In genomic region chr8:125980826-125981225, GRCm38 (mm10) we compare ENCODE assay signal across 17 mouse cellular contexts. TPM values are rescaled to one million over a fixed set of nuclear protein-coding genes. Genes with fewer than 3 reads are reported as not detected.
DNase-seq lines count a peak whose midpoint lies in the region; ATAC-seq and TF ChIP-seq lines count a peak whose summit lies in the region.
"Had no signal": no experiment of that assay in that cellular context is flagged by ENCODE, and none has a peak within 500 bp of the region (broad histone marks: within the 10 kb centered on the region; RNA-seq: fewer than 3 reads in every experiment).

No protein-coding gene starts in this region.

- WGBS in kidney, postnatal 0 days: 27% methylated on average over 6 of the region's 6 CpGs
- 33% methylated on average over 6 of the region's 6 CpGs for WGBS in intestine, postnatal 0 days
- WGBS in hindbrain, embryonic 12.5 days: 32% methylated on average over 6 of the region's 6 CpGs

- DNase-seq in kidney, postnatal 0 days (ENCODE audit: low spot score): peak; percentile 22
- DNase-seq in kidney, adult 9 months: no peak
- DNase-seq in cerebellum, adult 18-20 months: peak; percentile 64 to 67
- DNase-seq in cerebellum, adult 9-11 months: peak; percentile 72
- no peak for DNase-seq in heart, adult 9 months (ENCODE audit: low spot score in 2 of 2)
- DNase-seq: adrenal gland, postnatal 10 days; gastrocnemius, postnatal 14 days; heart, adult 2 months had no signal

- no peaks in the 10 kb centered on the region for H3K4me1 ChIP-seq in kidney, postnatal 0 days (replicated peaks; ENCODE audit: insufficient read depth, low read length)
- H3K4me1 ChIP-seq in intestine, postnatal 0 days (replicated peaks; ENCODE audit: control insufficient read depth, insufficient read depth, low read length): no peaks in the 10 kb centered on the region
- no peaks in the 10 kb centered on the region for H3K4me1 ChIP-seq in hindbrain, embryonic 12.5 days
- H3K4me1 ChIP-seq: embryonic facial prominence, embryonic 12.5 days; heart, embryonic 12.5 days; hindbrain, embryonic 10.5 days; hindbrain, embryonic 15.5 days had no signal

- H3K4me2 ChIP-seq in kidney, postnatal 0 days (ENCODE audit: low read length): no peak overlapping the region
- H3K4me2 ChIP-seq in intestine, postnatal 0 days (replicated peaks; ENCODE audit: low read depth): no peak overlapping the region
- no peak overlapping the region for H3K4me2 ChIP-seq in hindbrain, embryonic 12.5 days (replicated peaks)
- H3K4me2 ChIP-seq: embryonic facial prominence, embryonic 12.5 days; heart, embryonic 12.5 days; hindbrain, embryonic 15.5 days had no signal

- H3K4me3 ChIP-seq in kidney, postnatal 0 days (replicated peaks; ENCODE audit: low read depth, low read length): no peak overlapping the region
- H3K4me3 ChIP-seq in intestine, postnatal 0 days (ENCODE audit: low read depth, low read length): no peak overlapping the region
- H3K4me3 ChIP-seq in hindbrain, embryonic 12.5 days: no peak overlapping the region
- H3K4me3 ChIP-seq: embryonic facial prominence, embryonic 12.5 days; heart, adult 2 months; heart, embryonic 12.5 days; hindbrain, embryonic 10.5 days; hindbrain, embryonic 15.5 days had no signal

- H3K9ac ChIP-seq in kidney, postnatal 0 days (ENCODE audit: low read depth, low read length): no peak overlapping the region
- H3K9ac ChIP-seq in intestine, postnatal 0 days (ENCODE audit: low read depth, low read length): no peak overlapping the region
- H3K9ac ChIP-seq in hindbrain, embryonic 12.5 days: no peak overlapping the region
- H3K9ac ChIP-seq: embryonic facial prominence, embryonic 12.5 days; heart, embryonic 12.5 days; hindbrain, embryonic 15.5 days had no signal

- no peaks in the 10 kb centered on the region for H3K27me3 ChIP-seq in kidney, postnatal 0 days (ENCODE audit: insufficient read depth, low read length)
- H3K27me3 ChIP-seq in intestine, postnatal 0 days (replicated peaks; ENCODE audit: control insufficient read depth, insufficient read depth, low read length): no peaks in the 10 kb centered on the region
- no peaks in the 10 kb centered on the region for H3K27me3 ChIP-seq in hindbrain, embryonic 12.5 days
- H3K27me3 ChIP-seq: embryonic facial prominence, embryonic 12.5 days; heart, embryonic 12.5 days; hindbrain, embryonic 15.5 days had no signal

- no peaks in the 10 kb centered on the region for H3K36me3 ChIP-seq in kidney, postnatal 0 days (ENCODE audit: insufficient read depth, low read length)
- no peaks in the 10 kb centered on the region for H3K36me3 ChIP-seq in intestine, postnatal 0 days (ENCODE audit: control insufficient read depth, insufficient read depth)
- H3K36me3 ChIP-seq in hindbrain, embryonic 12.5 days: no peaks in the 10 kb centered on the region
- H3K36me3 ChIP-seq: embryonic facial prominence, embryonic 12.5 days; heart, embryonic 12.5 days; hindbrain, embryonic 10.5 days; hindbrain, embryonic 15.5 days had no signal

- no peaks in the 10 kb centered on the region for H3K9me3 ChIP-seq in kidney, postnatal 0 days (replicated peaks; ENCODE audit: low read length)
- no peaks in the 10 kb centered on the region for H3K9me3 ChIP-seq in intestine, postnatal 0 days (ENCODE audit: control insufficient read depth)
- H3K9me3 ChIP-seq in hindbrain, embryonic 12.5 days (replicated peaks): no peaks in the 10 kb centered on the region
- H3K9me3 ChIP-seq: embryonic facial prominence, embryonic 12.5 days; heart, embryonic 12.5 days; hindbrain, embryonic 10.5 days; hindbrain, embryonic 15.5 days had no signal

- no peak for TF ChIP-seq CTCF in kidney, postnatal 0 days (IDR thresholded peaks at IDR 0.05; ENCODE audit: low read depth)
- TF ChIP-seq CTCF in intestine, postnatal 0 days (IDR thresholded peaks at IDR 0.05; ENCODE audit: low read depth): no peak

- no peak for ATAC-seq in kidney, postnatal 0 days (replicated peaks; ENCODE audit: low FRiP score, low read depth)
- ATAC-seq in intestine, postnatal 0 days: no peak
- no peak for ATAC-seq in hindbrain, embryonic 12.5 days (ENCODE audit: low FRiP score)
- ATAC-seq: forebrain, embryonic 16.5 days; intestine, embryonic 16.5 days had no signal

- no peak overlapping the region for H3K27ac ChIP-seq in kidney, postnatal 0 days
- H3K27ac ChIP-seq in intestine, postnatal 0 days (ENCODE audit: low read depth, low read length): no peak overlapping the region
- no peak overlapping the region for H3K27ac ChIP-seq in hindbrain, embryonic 12.5 days
- H3K27ac ChIP-seq: embryonic facial prominence, embryonic 12.5 days; heart, adult 2 months; hindbrain, embryonic 10.5 days; hindbrain, embryonic 15.5 days had no signal

RNA-seq across cellular contexts. Expression of gene Kcnk1, which starts 14.1 kb away (rescaled TPM):
- 66.5 and 72.5 TPM in 2 replicates for polyA plus RNA-seq in kidney, postnatal 0 days (2015; fragmentation: Nextera tagmentation; extraction: Ambion mirVana)
- 28.7 and 36.7 TPM in 2 replicates for polyA plus RNA-seq in intestine, postnatal 0 days (2015; fragmentation: Nextera tagmentation; extraction: Ambion mirVana)
- 12.7 and 14.2 TPM in 2 replicates for polyA plus RNA-seq in hindbrain, embryonic 12.5 days (2016; fragmentation: Nextera tagmentation; extraction: Ambion mirVana)
- polyA plus RNA-seq: C2C12 had no signal

Comparison
In these comparisons a context has a peak if more than half of its experiments do, and no peak if none do; other contexts are left out.
1. DNase-seq: peak in kidney, postnatal 0 days (single experiment), cerebellum, adult 18-20 months (2 of 2) and cerebellum, adult 9-11 months (single experiment); none in kidney, adult 9 months (single experiment) and heart, adult 9 months (0 of 2).